Mouse (Mus musculus): ENCODE data around the gene Larp1.

DNA sequence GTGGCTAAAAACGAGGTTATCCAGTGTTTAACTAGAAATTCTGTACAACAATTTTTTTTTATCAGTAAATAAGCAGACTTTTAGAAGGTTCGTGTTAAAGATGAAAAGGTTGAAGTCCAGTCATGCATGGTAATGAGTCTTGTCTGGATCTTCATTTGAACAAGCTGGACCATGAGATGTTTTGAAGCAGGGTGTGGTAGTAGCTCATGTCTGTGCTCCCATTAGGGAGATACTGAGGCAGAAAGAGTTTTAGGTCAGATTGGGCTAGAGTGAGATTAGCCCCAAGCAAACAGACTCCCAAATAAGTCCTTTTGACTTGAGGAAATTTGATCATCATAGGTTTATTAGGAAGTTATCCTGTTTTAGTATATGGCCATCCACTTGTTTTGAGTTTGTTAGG lies 6.5 kb downstream of the Larp1 start:
- TF ChIP-seq CTCF (IDR thresholded peaks at IDR 0.05; ENCODE audit: extremely low read depth, insufficient read depth, low read length) (no peak), POLR2A (IDR thresholded peaks at IDR 0.05; ENCODE audit: extremely low read depth, insufficient read depth, low read length) (no peak)

All from cortical plate, adult 2 months (tissue).